Mouse (Mus musculus) T-helper 1 cell (primary cell): ENCODE data around the gene Plbd2.

Source experiments
- in situ Hi-C: fragments of 300-600 bp; cut with MboI, MseI; formaldehyde crosslinking; loops from one replicate; pipeline ENCODE4 v1.15.1; 2025; ENCODE audit warnings: high pct_unique_total_duplicates

Plbd2 gene

DNA sequence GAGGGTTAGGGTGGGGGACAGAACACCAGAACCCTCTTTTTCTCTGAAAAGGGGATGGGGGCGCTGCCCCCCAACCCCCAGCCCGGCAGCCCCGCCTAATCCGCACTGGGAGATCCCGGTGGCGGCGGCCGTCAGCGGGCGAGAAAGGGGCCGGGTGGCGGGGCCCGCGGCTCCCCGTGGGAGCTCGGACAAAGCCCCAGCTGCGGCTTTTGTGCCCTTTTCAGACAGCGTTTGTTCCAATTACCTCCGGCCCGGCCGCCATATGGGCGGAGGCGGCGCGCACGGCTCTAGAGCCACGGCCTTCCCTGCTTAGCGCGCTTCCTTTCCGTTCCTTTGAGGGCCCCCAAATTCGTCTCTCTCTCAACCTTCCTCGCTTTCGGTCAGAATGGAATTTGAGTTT lies 65.4 kb downstream of the Plbd2 start:
- in situ Hi-C loops: no loop called here

DNA sequence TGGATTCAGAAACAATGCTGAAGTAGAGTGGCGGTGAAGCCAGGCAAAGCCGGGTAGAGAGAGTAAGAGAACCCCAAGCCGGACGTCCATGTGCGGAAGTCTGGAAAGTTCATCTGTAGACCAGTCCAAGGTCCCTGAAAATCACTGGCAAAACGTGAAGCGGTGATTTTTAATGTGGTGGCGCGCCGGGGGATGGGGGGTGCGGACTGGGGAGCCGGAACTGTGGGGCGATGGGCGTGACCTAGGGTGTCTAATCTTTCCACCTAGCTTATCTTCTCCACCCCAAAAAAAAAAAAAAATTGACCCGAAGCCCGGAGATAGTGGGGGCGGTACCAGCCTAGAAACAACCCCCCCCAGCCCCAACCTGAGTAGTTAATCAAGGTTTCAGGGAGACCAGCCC lies 65.9 kb downstream of the Plbd2 start:
- in situ Hi-C loops: no loop called here

DNA sequence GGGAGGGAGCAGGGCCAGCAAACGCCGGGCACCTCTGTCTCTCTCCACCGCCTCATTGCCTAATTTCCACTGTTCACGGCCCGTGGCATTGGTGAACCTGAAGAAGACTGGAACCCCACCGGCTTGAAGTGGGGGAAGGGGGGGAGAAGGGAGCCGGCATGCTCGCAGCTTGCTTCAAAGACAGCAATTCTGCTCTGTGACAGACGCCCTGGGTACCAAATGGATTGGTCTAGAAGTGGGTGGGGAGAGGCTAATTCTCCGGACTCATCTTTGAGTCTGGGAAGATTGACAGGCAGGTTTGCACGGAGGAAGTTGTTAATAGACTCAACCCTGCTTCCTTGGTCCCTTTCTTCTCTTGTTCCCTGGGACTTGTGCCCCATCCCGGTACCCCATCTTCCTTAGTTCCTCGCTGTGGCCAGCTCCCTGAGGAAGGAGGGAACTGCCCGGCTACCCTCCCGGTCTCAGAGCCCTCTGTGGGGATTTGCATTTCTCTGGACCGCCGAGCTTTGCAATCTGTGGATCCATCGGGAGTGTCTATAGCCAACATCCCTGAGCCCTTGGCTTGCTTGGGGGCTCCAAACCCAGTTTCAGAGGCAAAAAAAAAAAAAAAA lies 66.4 kb downstream of the Plbd2 start:
- in situ Hi-C loops: no loop called here

DNA sequence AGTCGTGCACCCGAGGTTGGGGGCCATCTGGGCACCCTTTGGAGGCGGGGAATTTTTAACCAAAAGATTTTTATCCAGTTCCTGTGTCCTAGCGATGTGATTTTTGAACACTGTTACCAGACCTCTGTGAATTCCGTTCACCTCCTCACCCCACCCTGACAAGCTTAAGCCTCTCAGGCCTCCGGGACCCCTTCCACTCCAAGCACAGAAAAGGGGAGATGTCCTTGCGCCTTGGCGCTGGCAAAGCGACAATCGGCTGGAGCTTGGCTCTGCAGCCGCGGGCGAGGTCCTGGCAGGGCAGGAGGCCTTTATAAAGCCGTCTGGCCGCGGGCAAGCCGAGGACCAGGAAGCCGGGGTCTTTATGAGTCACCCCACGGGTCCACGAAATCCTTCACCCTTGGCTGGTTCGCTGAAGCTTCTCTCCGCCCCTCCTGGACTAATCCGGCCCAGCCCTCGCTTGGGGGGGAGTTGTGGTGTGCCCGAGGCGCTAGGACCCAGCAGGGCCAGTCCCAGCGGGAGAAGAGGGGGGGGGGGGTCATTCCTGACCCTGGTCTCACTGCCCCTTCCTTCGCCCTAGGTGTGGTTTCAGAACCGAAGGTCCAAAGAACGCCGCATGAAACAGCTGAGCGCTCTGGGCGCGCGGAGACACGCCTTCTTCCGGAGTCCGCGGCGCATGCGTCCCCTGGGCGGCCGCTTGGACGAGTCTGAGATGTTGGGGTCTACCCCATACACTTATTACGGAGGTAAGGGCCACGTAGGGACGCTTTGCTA lies 67.5 kb downstream of the Plbd2 start:
- in situ Hi-C loops: no loop called here

DNA sequence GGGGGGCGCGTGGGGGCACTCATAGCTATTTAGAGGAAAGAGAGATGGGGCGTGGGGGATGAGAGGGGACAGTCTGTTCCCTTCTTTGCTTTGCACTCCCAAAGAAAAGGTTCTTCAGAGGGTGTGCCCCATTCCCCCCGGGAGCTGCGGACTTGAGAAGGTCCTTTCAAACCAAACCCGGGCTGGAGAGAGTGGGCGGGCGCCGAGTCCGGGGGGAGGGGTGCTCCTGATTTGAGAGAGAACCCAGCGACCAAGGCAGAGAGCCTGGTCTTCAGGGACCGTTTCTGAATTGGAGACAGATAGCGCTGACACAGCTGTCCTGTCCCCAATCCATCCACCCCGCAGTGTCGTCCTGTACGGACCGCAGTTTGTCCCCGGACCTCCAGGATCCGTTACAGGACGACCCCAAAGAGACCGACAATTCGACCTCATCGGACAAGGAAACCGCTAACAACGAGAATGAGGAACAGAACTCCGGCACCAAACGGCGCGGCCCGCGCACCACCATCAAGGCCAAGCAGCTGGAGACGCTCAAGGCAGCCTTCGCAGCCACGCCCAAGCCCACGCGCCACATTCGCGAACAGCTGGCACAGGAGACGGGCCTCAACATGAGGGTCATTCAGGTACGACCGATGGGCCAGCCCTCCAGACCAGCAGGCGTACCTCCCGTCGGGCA lies 68.3 kb downstream of the Plbd2 start:
- in situ Hi-C loops: no loop called here

DNA sequence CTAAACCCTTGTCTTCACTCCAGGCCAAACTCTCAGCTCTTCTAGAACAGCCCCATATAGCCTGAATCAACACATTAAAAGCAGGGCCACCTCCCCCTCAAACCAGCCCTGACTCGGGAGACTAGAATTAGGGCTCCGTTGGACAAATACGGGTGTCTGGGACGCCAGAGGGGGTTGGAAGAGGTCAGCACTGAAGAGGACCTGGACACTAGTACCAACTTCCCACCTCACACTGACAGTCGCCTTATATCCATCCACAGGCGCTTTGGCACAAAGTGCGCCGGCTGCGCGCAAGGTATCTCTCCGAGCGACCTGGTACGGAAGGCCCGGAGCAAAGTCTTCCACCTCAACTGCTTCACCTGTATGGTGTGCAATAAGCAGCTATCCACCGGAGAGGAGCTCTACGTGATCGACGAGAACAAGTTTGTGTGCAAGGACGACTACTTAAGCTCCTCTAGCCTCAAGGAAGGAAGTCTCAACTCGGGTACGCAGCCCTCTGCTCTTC lies 69.1 kb downstream of the Plbd2 start:
- in situ Hi-C loops: no loop called here
